Mouse (Mus musculus): ENCODE measurements around the gene Krt81.

The Krt81 gene

GRCm38 (mm10) chr15:101454774-101455173 is 8.8 kb downstream of the Krt81 start:
- no peak for DNase-seq (ENCODE audit: extremely low read depth, low read depth, low spot score)

- DNase-seq (ENCODE audit: extremely low read depth, low read depth, low spot score) = no peak
These were observed 10.3 kb downstream of the Krt81 start for GRCm38 (mm10) chr15:101453093-101453736.

GRCm38 (mm10) chr15:101447444-101447843 is 16.1 kb downstream of the Krt81 start, which contains the start of gene Krt88:
Krt88 (plus strand) TSS chr15:101447744.
- no peak for DNase-seq (ENCODE audit: extremely low read depth, low read depth, low spot score)

- no peak for DNase-seq (ENCODE audit: extremely low read depth, low read depth, low spot score)
These were observed 17.0 kb downstream of the Krt81 start for GRCm38 (mm10) chr15:101446572-101446971.

- DNase-seq (ENCODE audit: extremely low read depth, low read depth, low spot score) = no peak
These were observed 22.7 kb downstream of the Krt81 start for GRCm38 (mm10) chr15:101440837-101441236.

- no peak for DNase-seq (ENCODE audit: extremely low read depth, low read depth, low spot score)
These were observed 25.0 kb downstream of the Krt81 start, which contains the start of gene Krt87 for GRCm38 (mm10) chr15:101438555-101438954. Krt87 (minus strand) TSS chr15:101438804.

- no peak for DNase-seq (ENCODE audit: extremely low read depth, low read depth, low spot score)
These were observed 26.9 kb downstream of the Krt81 start for GRCm38 (mm10) chr15:101436611-101437010.

GRCm38 (mm10) chr15:101424914-101425313 is 38.6 kb downstream of the Krt81 start:
- no peak for DNase-seq (ENCODE audit: extremely low read depth, low read depth, low spot score)

GRCm38 (mm10) chr15:101420903-101421302 is 42.6 kb downstream of the Krt81 start:
- no peak for DNase-seq (ENCODE audit: extremely low read depth, low read depth, low spot score)

- no peak for DNase-seq (ENCODE audit: extremely low read depth, low read depth, low spot score)
These were observed 44.6 kb downstream of the Krt81 start for GRCm38 (mm10) chr15:101418950-101419349.

GRCm38 (mm10) chr15:101414807-101415565 is 48.6 kb downstream of the Krt81 start:
- no peak for DNase-seq (ENCODE audit: extremely low read depth, low read depth, low spot score)

GRCm38 (mm10) chr15:101413916-101414635 is 49.5 kb downstream of the Krt81 start:
- no peak for DNase-seq (ENCODE audit: extremely low read depth, low read depth, low spot score)

GRCm38 (mm10) chr15:101412188-101412587 is 51.4 kb downstream of the Krt81 start:
- DNase-seq (ENCODE audit: extremely low read depth, low read depth, low spot score) = no peak

GRCm38 (mm10) chr15:101410775-101411174 is 52.8 kb downstream of the Krt81 start, which contains the start of gene Krt7:
Krt7 (plus strand) TSS chr15:101411043.
- DNase-seq (ENCODE audit: extremely low read depth, low read depth, low spot score) = no peak

All from fat pad, adult 2 months (tissue).